Comparison of ENCODE assay signal across 31 mouse cellular contexts in genomic region chr11:97478345-97478744, GRCm38 (mm10). TPM values are rescaled to one million over a fixed set of nuclear protein-coding genes. Genes with fewer than 3 reads are reported as not detected.
"Had no signal": no experiment of that assay in that cellular context is flagged by ENCODE, and none has a peak within 500 bp of the region (broad histone marks: within the 10 kb centered on the region; RNA-seq: fewer than 3 reads in every experiment).

No protein-coding gene starts in this region.

- H3K4me1 ChIP-seq: embryonic facial prominence, embryonic 12.5 days; embryonic facial prominence, embryonic 13.5 days; embryonic facial prominence, embryonic 15.5 days; forebrain, embryonic 12.5 days; forebrain, embryonic 13.5 days had no signal

- DNase-seq: cerebellum, postnatal 10 days; cerebellum, postnatal 14 days; cerebellum, postnatal 36 days; embryo, embryonic 11 days; forebrain, postnatal 0 days; gastrocnemius, adult 2 months; gastrocnemius, postnatal 10 days; gastrocnemius, postnatal 14 days; gastrocnemius, postnatal 25 days; gastrocnemius, postnatal 36 days; heart, adult 11 months; heart, adult 18-20 months; heart, adult 2 months had no signal

- H3K9ac ChIP-seq: embryonic facial prominence, embryonic 12.5 days; embryonic facial prominence, embryonic 13.5 days; embryonic facial prominence, embryonic 15.5 days; forebrain, embryonic 12.5 days; forebrain, embryonic 13.5 days; forebrain, embryonic 15.5 days; forebrain, postnatal 0 days had no signal

- H3K27me3 ChIP-seq: embryonic facial prominence, embryonic 12.5 days; embryonic facial prominence, embryonic 13.5 days; embryonic facial prominence, embryonic 15.5 days; forebrain, embryonic 12.5 days; forebrain, embryonic 13.5 days; forebrain, embryonic 15.5 days had no signal

- H3K9me3 ChIP-seq: embryonic facial prominence, embryonic 10.5 days; embryonic facial prominence, embryonic 12.5 days; embryonic facial prominence, embryonic 13.5 days; embryonic facial prominence, embryonic 15.5 days; forebrain, embryonic 10.5 days; forebrain, embryonic 12.5 days; forebrain, embryonic 13.5 days; forebrain, embryonic 15.5 days; heart, embryonic 10.5 days had no signal

- H3K27ac ChIP-seq: embryonic facial prominence, embryonic 10.5 days; embryonic facial prominence, embryonic 12.5 days; embryonic facial prominence, embryonic 15.5 days; forebrain, embryonic 10.5 days; forebrain, embryonic 12.5 days; forebrain, embryonic 13.5 days; forebrain, embryonic 15.5 days; gastrocnemius, adult 2 months; heart, adult 2 months; heart, embryonic 10.5 days had no signal

- H3K4me3 ChIP-seq: embryonic facial prominence, embryonic 10.5 days; embryonic facial prominence, embryonic 12.5 days; embryonic facial prominence, embryonic 13.5 days; embryonic facial prominence, embryonic 15.5 days; erythroblast, embryonic 14.5 days; forebrain, embryonic 10.5 days; forebrain, embryonic 12.5 days; forebrain, embryonic 13.5 days; forebrain, embryonic 15.5 days; gastrocnemius, adult 2 months; heart, adult 2 months; heart, embryonic 10.5 days had no signal

RNA-seq across cellular contexts. Expression of gene 4933428G20Rik, which starts 21.8 kb away (rescaled TPM):
- total RNA-seq: common myeloid progenitor, adult 5-6 weeks; gastrocnemius, adult 18-20 months; gastrocnemius, adult 2 months; gastrocnemius, adult 8-10 months; gastrocnemius, postnatal 10 days; gastrocnemius, postnatal 14 days; gastrocnemius, postnatal 25 days; gastrocnemius, postnatal 36 days; gastrocnemius, postnatal 4 days; granulocyte monocyte progenitor cell, adult 5-6 weeks; heart, adult 18-20 months; heart, adult 2 months; heart, adult 8-10 months had no signal
- polyA plus RNA-seq: embryonic facial prominence, embryonic 11.5 days; erythroblast, embryonic 14.5 days; forebrain, embryonic 14.5 days; heart, adult 2 months had no signal
